Mouse (Mus musculus) myocyte (in vitro differentiated cells): ENCODE measurements around the gene Ulk3. TPM values are rescaled to one million over a fixed set of nuclear protein-coding genes. Genes with fewer than 3 reads are reported as not detected.
A peak's percentile ranks its signal among the peaks of the same experiment; 100 is the strongest.

ENCODE experiments used
- H3K27me3 ChIP-seq: one replicate; pipeline ENCODE4 v1.6.1; 2011; ENCODE audit not compliant: control insufficient read depth, insufficient read depth, insufficient read length
- H3K36me3 ChIP-seq: one replicate; pipeline ENCODE4 v1.6.1; 2011; ENCODE audit not compliant: control insufficient read depth, insufficient read depth
- H3K4me2 ChIP-seq: one replicate; pipeline ENCODE4 v1.6.1; 2011; ENCODE audit warnings: low read depth, control low read depth
- H3K4me3 ChIP-seq: one replicate; pipeline ENCODE4 v1.5.1; 2011; ENCODE audit warnings: mild to moderate bottlenecking, control low read depth, moderate library complexity
- H3K79me2 ChIP-seq: one replicate; pipeline ENCODE4 v1.6.1; 2011; ENCODE audit not compliant: control insufficient read depth, insufficient read depth
- H3ac ChIP-seq: one replicate; pipeline ENCODE4 v1.6.1; 2011; ENCODE audit not compliant: control insufficient read depth, insufficient read length
- CEBPB ChIP-seq: IDR thresholded peaks from 2 replicates; pipeline ENCODE4 v1.6.1; 2011; ENCODE audit warnings: mild to moderate bottlenecking, moderate library complexity; ENCODE audit not compliant: poor library complexity, insufficient read depth, severe bottlenecking
- E2F4 ChIP-seq: IDR thresholded peaks from one replicate; pipeline ENCODE4 v1.6.1; 2011; ENCODE audit warnings: mild to moderate bottlenecking, control low read depth, moderate library complexity; ENCODE audit not compliant: insufficient read depth
- MAX ChIP-seq: IDR thresholded peaks from one replicate; pipeline ENCODE4 v1.6.1; 2011; ENCODE audit warnings: low read depth, mild to moderate bottlenecking, control low read depth
- MYOD1 ChIP-seq, 3 experiments: IDR thresholded peaks; one replicate each; pipeline ENCODE4 v1.6.1; 2011; ENCODE audit warnings: control low read depth in 2 of 3, low read depth in 2 of 3, mild to moderate bottlenecking in 2 of 3, moderate library complexity in 1 of 3; ENCODE audit not compliant: insufficient read length in 2 of 3, control insufficient read depth in 1 of 3
- MYOG ChIP-seq, 3 experiments: IDR thresholded peaks; one replicate each; pipeline ENCODE4 v1.6.1; 2011; ENCODE audit warnings: control low read depth in 2 of 3, low read depth in 2 of 3, mild to moderate bottlenecking in 2 of 3; ENCODE audit not compliant: insufficient read length in 2 of 3, control insufficient read depth in 1 of 3, insufficient read depth in 1 of 3
- POLR2A ChIP-seq: IDR thresholded peaks from one replicate; pipeline ENCODE4 v1.6.1; 2011; ENCODE audit warnings: low read depth, mild to moderate bottlenecking, control low read depth, moderate library complexity; ENCODE audit not compliant: insufficient read length
- POLR2AphosphoS2 ChIP-seq: IDR thresholded peaks from one replicate; pipeline ENCODE4 v1.6.1; 2011; ENCODE audit warnings: low read depth, control low read depth; ENCODE audit not compliant: insufficient read length
- REST ChIP-seq: IDR thresholded peaks from one replicate; pipeline ENCODE4 v1.6.1; 2011; ENCODE audit warnings: mild to moderate bottlenecking, control low read depth, moderate library complexity; ENCODE audit not compliant: insufficient read depth, insufficient read length
- SRF ChIP-seq: IDR thresholded peaks from one replicate; pipeline ENCODE4 v1.6.1; 2011; ENCODE audit warnings: low read depth; ENCODE audit not compliant: control insufficient read depth, insufficient read length
- TCF12 ChIP-seq: IDR thresholded peaks from one replicate; pipeline ENCODE4 v1.6.1; 2011; ENCODE audit warnings: mild to moderate bottlenecking, control low read depth; ENCODE audit not compliant: poor library complexity, insufficient read depth, severe bottlenecking
- TCF3 ChIP-seq: IDR thresholded peaks from one replicate; pipeline ENCODE4 v1.6.1; 2011; ENCODE audit warnings: low read depth, control low read depth; ENCODE audit not compliant: insufficient read length
- USF1 ChIP-seq: IDR thresholded peaks from one replicate; pipeline ENCODE4 v1.6.1; 2011; ENCODE audit warnings: low read depth, mild to moderate bottlenecking, control low read depth, moderate library complexity
- polyA plus RNA-seq: library from polyadenylated mRNA; unstranded; fragments of >200 nt; fragmentation: generic; extraction: Trizol; gene quantifications from one replicate; pipeline ENCODE4 v1.2.1, GENCODE M21; 2012; ENCODE audit warnings: missing spikeins

Ulk3 gene
- polyA plus RNA-seq, 1 experiment: 12.2 TPM

DNA sequence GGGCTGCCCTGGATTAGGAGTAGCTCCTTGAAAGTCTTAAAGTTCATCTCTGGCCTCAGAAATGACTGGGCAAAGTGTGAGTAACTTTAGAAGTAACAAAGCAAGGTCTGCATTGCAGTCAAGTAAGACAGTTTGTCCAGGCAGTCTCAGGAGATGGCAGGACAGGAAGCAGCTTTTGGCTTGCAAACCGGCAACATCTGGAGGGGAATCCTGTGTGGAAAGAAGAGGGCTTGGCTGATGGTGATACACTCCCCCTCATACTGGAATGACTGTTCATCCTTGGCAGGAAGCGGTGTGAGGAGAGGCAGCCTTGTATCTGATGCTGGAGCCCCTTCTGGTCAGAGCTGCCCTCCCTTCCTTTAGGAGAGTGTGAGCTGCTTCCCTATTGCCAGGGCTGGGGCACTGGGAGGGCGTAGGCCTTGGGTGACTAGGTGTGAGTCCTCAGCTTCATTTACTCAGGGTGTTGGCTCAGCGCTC lies 26.3 kb upstream of the Ulk3 start:
- H3K4me3 ChIP-seq: no peak overlapping the region
- no peaks in the 10 kb centered on the region for H3K27me3 ChIP-seq
- TF ChIP-seq E2F4: no peak
- no peak for TF ChIP-seq POLR2AphosphoS2
- no peak for TF ChIP-seq MYOG (IDR thresholded peaks at IDR 0.05; ENCODE audit: control insufficient read depth in 1 of 3, insufficient read depth in 1 of 3, insufficient read length in 2 of 3, low read depth in 2 of 3)
- no peak for TF ChIP-seq CEBPB
- TF ChIP-seq USF1: no peak
- TF ChIP-seq REST: no peak
- no peak for TF ChIP-seq TCF12
- H3K36me3 ChIP-seq: no peaks in the 10 kb centered on the region
- no peak overlapping the region for H3ac ChIP-seq
- peak overlapping the region; percentile 89 for H3K4me2 ChIP-seq
- H3K79me2 ChIP-seq: peaks cover 41% of the 10 kb centered on the region

- Histone ChIP-seq H3K4me2 (no peak overlapping the region), H3ac (no peak overlapping the region), H3K27me3 (no peaks in the 10 kb centered on the region), H3K79me2 (peaks cover 41% of the 10 kb centered on the region), H3K4me3 (no peak overlapping the region), H3K36me3 (peaks cover 7% of the 10 kb centered on the region)
- no peak for TF ChIP-seq MYOG (IDR thresholded peaks at IDR 0.05; ENCODE audit: control insufficient read depth in 1 of 3, insufficient read depth in 1 of 3, insufficient read length in 2 of 3, low read depth in 2 of 3)
- no peak for TF ChIP-seq TCF12
- no peak for TF ChIP-seq POLR2AphosphoS2
- TF ChIP-seq TCF3: no peak
- TF ChIP-seq POLR2A: no peak
- no peak for TF ChIP-seq USF1
- TF ChIP-seq E2F4: no peak
- no peak for TF ChIP-seq MYOD1 (IDR thresholded peaks at IDR 0.05; ENCODE audit: control insufficient read depth in 1 of 3, insufficient read length in 2 of 3, low read depth in 2 of 3)
- TF ChIP-seq SRF: no peak
- no peak for TF ChIP-seq REST
- TF ChIP-seq MAX: no peak
- no peak for TF ChIP-seq CEBPB
Measured at GRCm38 (mm10) chr9:57564609-57565008, 24.6 kb upstream of the Ulk3 start.

DNA sequence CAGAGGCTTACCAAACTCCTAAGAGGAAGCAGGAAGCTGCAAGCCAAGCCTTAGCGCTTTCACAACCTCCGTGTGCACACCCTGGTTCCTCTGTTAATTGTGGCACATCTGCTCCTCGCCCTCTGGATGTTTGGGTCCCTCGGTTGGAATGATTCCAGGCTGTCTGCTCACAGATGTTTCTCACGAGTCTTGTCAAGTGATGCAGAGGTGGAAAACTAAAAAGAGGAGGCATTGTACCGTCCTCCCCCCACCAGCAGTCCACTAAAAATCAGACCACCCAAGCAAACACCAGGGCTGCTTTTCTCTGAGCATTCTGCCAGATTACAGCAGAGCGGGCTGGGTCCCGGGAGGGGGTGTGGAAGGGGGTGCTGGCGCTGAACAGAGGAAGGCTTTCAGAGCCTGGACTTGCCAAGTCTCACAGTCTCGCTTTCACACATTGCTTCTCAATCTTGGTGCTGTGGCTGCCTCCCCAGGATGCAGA lies 23.5 kb upstream of the Ulk3 start:
- no peak for TF ChIP-seq MYOD1 (IDR thresholded peaks at IDR 0.05; ENCODE audit: control insufficient read depth in 1 of 3, insufficient read length in 2 of 3, low read depth in 2 of 3)
- TF ChIP-seq MYOG (IDR thresholded peaks at IDR 0.05; ENCODE audit: control insufficient read depth in 1 of 3, insufficient read depth in 1 of 3, insufficient read length in 2 of 3, low read depth in 2 of 3): no peak
- no peak for TF ChIP-seq E2F4
- TF ChIP-seq USF1: no peak
- no peak for TF ChIP-seq TCF3
- TF ChIP-seq SRF: no peak
- no peak for TF ChIP-seq POLR2AphosphoS2
- no peak for TF ChIP-seq TCF12
- TF ChIP-seq CEBPB: no peak
- no peak for TF ChIP-seq MAX
- no peak for TF ChIP-seq REST
- no peak for TF ChIP-seq POLR2A
- H3K4me2 ChIP-seq: no peak overlapping the region

GRCm38 (mm10) chr9:57566846-57567245 lies 22.4 kb upstream of the Ulk3 start:
- H3ac ChIP-seq: no peak overlapping the region
- H3K27me3 ChIP-seq: no peaks in the 10 kb centered on the region
- H3K4me2 ChIP-seq: no peak overlapping the region
- TF ChIP-seq MAX (no peak), MYOD1 (IDR thresholded peaks at IDR 0.05; ENCODE audit: control insufficient read depth in 1 of 3, insufficient read length in 2 of 3, low read depth in 2 of 3) (no peak), CEBPB (no peak), USF1 (no peak), SRF (no peak), TCF3 (no peak), POLR2A (no peak), POLR2AphosphoS2 (no peak), MYOG (IDR thresholded peaks at IDR 0.05; ENCODE audit: control insufficient read depth in 1 of 3, insufficient read depth in 1 of 3, insufficient read length in 2 of 3, low read depth in 2 of 3) (no peak), E2F4 (no peak), TCF12 (no peak), REST (no peak)
- peaks cover 34% of the 10 kb centered on the region for H3K79me2 ChIP-seq
- H3K36me3 ChIP-seq: peaks cover 7% of the 10 kb centered on the region
- H3K4me3 ChIP-seq: no peak overlapping the region

More for the DNA sequence above, 23.5 kb upstream of the Ulk3 start:
- no peaks in the 10 kb centered on the region for H3K27me3 ChIP-seq
- no peak overlapping the region for H3K4me3 ChIP-seq
- peaks cover 41% of the 10 kb centered on the region for H3K79me2 ChIP-seq
- H3K36me3 ChIP-seq: peaks cover 7% of the 10 kb centered on the region
- H3ac ChIP-seq: no peak overlapping the region

DNA sequence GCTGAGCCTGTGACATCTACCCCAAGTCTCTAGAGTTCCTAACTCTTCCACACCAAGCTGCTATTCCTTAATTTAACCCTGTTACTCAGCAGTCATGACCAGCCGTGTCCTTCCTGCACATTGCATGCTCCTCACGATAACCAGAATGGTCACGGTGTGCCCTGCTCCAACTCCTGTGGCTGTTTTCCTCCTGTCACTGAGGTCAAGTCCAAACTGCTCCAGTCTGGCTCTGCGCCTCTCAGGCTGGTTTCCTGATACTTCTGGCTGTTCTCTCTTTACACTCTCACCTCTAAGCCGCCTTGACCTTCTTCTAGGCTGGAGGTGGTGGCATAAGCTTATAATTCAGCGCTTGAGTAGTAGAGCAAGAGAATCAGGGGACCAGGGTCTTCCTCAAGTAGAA lies 20.8 kb upstream of the Ulk3 start:
- no peaks in the 10 kb centered on the region for H3K27me3 ChIP-seq
- H3ac ChIP-seq: no peak overlapping the region
- H3K4me2 ChIP-seq: no peak overlapping the region
- H3K79me2 ChIP-seq: peaks cover 26% of the 10 kb centered on the region
- TF ChIP-seq TCF3 (no peak), SRF (no peak), MYOD1 (IDR thresholded peaks at IDR 0.05; ENCODE audit: control insufficient read depth in 1 of 3, insufficient read length in 2 of 3, low read depth in 2 of 3) (no peak), E2F4 (no peak), TCF12 (no peak), MYOG (IDR thresholded peaks at IDR 0.05; ENCODE audit: control insufficient read depth in 1 of 3, insufficient read depth in 1 of 3, insufficient read length in 2 of 3, low read depth in 2 of 3) (no peak), MAX (no peak)
- peaks cover 11% of the 10 kb centered on the region for H3K36me3 ChIP-seq
- H3K4me3 ChIP-seq: no peak overlapping the region
